Mouse (Mus musculus) kidney, postnatal 0 days (tissue): ENCODE data around the gene Myo16. TPM values are rescaled to one million over a fixed set of nuclear protein-coding genes. Genes with fewer than 3 reads are reported as not detected.

ENCODE experiments used
- ATAC-seq: fragments of 200-750 bp; cut with Nextera tagmentation; replicated peaks from 2 replicates; pipeline ENCODE4 v1.8.0; 2017; ENCODE audit warnings: low read depth, moderate number of reproducible peaks, moderate TSS enrichment, moderate library complexity; ENCODE audit not compliant: low FRiP score
- DNase-seq: peaks from one replicate; pipeline ENCODE4 v3.0.0-alpha.2; 2016; ENCODE audit warnings: low spot score
- H3K27ac ChIP-seq: fragments of 300-500 bp; sonication (generic); 2 replicates; pipeline ENCODE4 v1.5.1; 2014; ENCODE audit warnings: mild to moderate bottlenecking
- H3K27me3 ChIP-seq: fragments of 300-500 bp; sonication (generic); 2 replicates; pipeline ENCODE4 v1.6.1; 2014; ENCODE audit warnings: low read length, mixed read lengths; ENCODE audit not compliant: insufficient read depth
- H3K36me3 ChIP-seq: fragments of 300-500 bp; sonication (generic); 2 replicates; pipeline ENCODE4 v1.6.1; 2014; ENCODE audit warnings: low read length, mixed read lengths; ENCODE audit not compliant: insufficient read depth
- H3K4me1 ChIP-seq: fragments of 300-500 bp; sonication (generic); replicated peaks from 2 replicates; pipeline ENCODE4 v1.6.1; 2014; ENCODE audit warnings: antibody characterized with exemption, low read length, mixed read lengths; ENCODE audit not compliant: insufficient read depth
- H3K4me2 ChIP-seq: fragments of 300-500 bp; sonication (generic); 2 replicates; pipeline ENCODE4 v1.6.1; 2014; ENCODE audit warnings: mild to moderate bottlenecking, low read length, moderate library complexity, mixed read lengths
- H3K4me3 ChIP-seq: fragments of 300-500 bp; sonication (generic); replicated peaks from 2 replicates; pipeline ENCODE4 v1.5.1; 2014; ENCODE audit warnings: low read depth, low read length
- H3K9ac ChIP-seq: fragments of 300-500 bp; sonication (generic); 2 replicates; pipeline ENCODE4 v1.6.1; 2014; ENCODE audit warnings: low read depth, low read length
- H3K9me3 ChIP-seq: fragments of 300-500 bp; sonication (generic); replicated peaks from 2 replicates; pipeline ENCODE4 v1.6.1; 2016; ENCODE audit warnings: low read length, inconsistent platforms, mixed read lengths
- CTCF ChIP-seq: IDR thresholded peaks from 2 replicates; pipeline ENCODE4 v1.5.1; 2016; ENCODE audit warnings: antibody characterized with exemption, low read depth, mild to moderate bottlenecking, moderate library complexity
- WGBS: fragments of 180-500 bp; shearing (Covaris S2); extraction: QIAGEN DNeasy Blood & Tissue Kit; methylation state at CpG from one replicate; pipeline ENCODE4 v1.1.7; 2014; 5-methylcytosine and 5-hydroxymethylcytosine counted together
- polyA plus RNA-seq: library from polyadenylated mRNA; unstranded; fragments of >200 nt; fragmentation: Nextera tagmentation; extraction: Ambion mirVana; gene quantifications from 2 replicates; pipeline ENCODE4 v1.2.1, GENCODE M21; 2015

The Myo16 gene
- polyA plus RNA-seq, 1 experiment from 2014 or later, result 0.08 TPM

- H3K4me3 ChIP-seq, result no peak overlapping the region
- H3K4me2 ChIP-seq, result no peak overlapping the region
- H3K27me3 ChIP-seq, result no peaks in the 10 kb centered on the region
- no peaks in the 10 kb centered on the region for H3K9me3 ChIP-seq
- TF ChIP-seq CTCF, result no peak
- DNase-seq (no peak), ATAC-seq (no peak)
- 71% methylated on average over 9 of the region's 9 CpGs for WGBS
- no peak overlapping the region for H3K9ac ChIP-seq
- H3K4me1 ChIP-seq, result no peaks in the 10 kb centered on the region
- H3K27ac ChIP-seq, result no peak overlapping the region
- no peaks in the 10 kb centered on the region for H3K36me3 ChIP-seq
Observed at GRCm38 (mm10) chr8:10677840-10678410, 524.2 kb downstream of the Myo16 start.

DNA sequence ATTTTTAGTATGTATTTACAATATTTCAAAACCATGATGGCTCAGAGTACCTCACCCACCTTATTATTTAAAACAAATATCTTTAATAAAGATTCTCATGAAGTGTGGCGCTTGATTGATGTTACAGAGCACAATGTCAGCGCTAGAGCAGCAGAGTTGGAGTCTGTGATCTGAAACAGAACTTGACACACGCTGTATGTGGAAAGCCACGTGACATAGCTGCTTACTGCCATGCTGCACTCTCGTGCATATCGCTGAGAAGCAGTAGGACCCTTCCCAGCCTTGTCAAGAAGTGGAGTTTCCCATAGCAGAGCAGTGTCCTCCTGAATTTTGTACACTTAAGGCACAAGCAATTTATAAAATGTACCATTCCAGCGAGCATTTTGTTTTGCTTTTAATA lies 528.2 kb downstream of the Myo16 start:
- DNase-seq (no peak), ATAC-seq (no peak)
- Histone ChIP-seq H3K4me1 (no peaks in the 10 kb centered on the region), H3K9ac (no peak overlapping the region), H3K4me2 (no peak overlapping the region), H3K4me3 (no peak overlapping the region), H3K9me3 (no peaks in the 10 kb centered on the region), H3K27me3 (no peaks in the 10 kb centered on the region), H3K27ac (no peak overlapping the region), H3K36me3 (no peaks in the 10 kb centered on the region)
- TF ChIP-seq CTCF, result no peak
- WGBS, result 71% methylated on average over 7 of the region's 7 CpGs

DNA sequence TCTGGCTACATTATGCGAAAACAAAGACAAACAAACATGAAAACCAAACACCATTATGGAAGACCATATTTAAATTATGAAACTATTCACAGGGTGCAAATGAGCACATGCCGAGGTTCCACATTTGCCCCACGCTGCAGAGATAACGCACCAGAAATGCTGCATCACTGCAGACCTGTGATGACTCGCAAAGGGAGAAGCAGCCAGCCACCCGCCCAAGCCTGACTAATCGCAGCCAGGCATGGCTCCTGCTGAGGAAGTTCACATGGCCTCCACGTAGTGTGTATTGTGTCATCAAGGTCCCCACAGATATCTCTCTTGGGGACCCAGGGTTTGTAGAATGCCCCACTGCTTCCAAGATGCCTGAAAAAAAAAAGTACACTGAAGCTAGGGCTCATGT lies 529.4 kb downstream of the Myo16 start:
- 76% methylated on average over 8 of the region's 8 CpGs for WGBS
- Histone ChIP-seq H3K9ac (no peak overlapping the region), H3K4me3 (no peak overlapping the region), H3K27me3 (no peaks in the 10 kb centered on the region), H3K36me3 (no peaks in the 10 kb centered on the region), H3K9me3 (no peaks in the 10 kb centered on the region), H3K4me2 (no peak overlapping the region), H3K27ac (no peak overlapping the region), H3K4me1 (no peaks in the 10 kb centered on the region)
- ATAC-seq (no peak), DNase-seq (no peak)
- no peak for TF ChIP-seq CTCF

Other genes with a start within 250 kb of the Myo16 start
- 4.1 and 5.0 TPM in 2 replicates for gene Lig4, start 176.2 kb upstream of the Myo16 start, polyA plus RNA-seq
- 16.3 and 18.1 TPM in 2 replicates for gene Abhd13, start 176.2 kb upstream of the Myo16 start, polyA plus RNA-seq
- gene Tnfsf13b, start 147.4 kb upstream of the Myo16 start, polyA plus RNA-seq, result 7.2 and 8.9 TPM in 2 replicates